Mouse (Mus musculus): ENCODE measurements around the gene Klf15. TPM values are rescaled to one million over a fixed set of nuclear protein-coding genes. Genes with fewer than 3 reads are reported as not detected.

The Klf15 gene
- polyA plus RNA-seq, 1 experiment from 2014 or later = 5.9 TPM

GRCm38 (mm10) chr6:90450179-90450578 lies 12.2 kb upstream of the Klf15 start:
- H3K9ac ChIP-seq = no peak overlapping the region
- H3K4me3 ChIP-seq = no peak overlapping the region
- no peaks in the 10 kb centered on the region for H3K9me3 ChIP-seq
- no peaks in the 10 kb centered on the region for H3K36me3 ChIP-seq
- no peak overlapping the region for H3K27ac ChIP-seq
- H3K4me1 ChIP-seq = peaks cover 3% of the 10 kb centered on the region; the same call in 1 of the 2 replicates
- no peak overlapping the region for H3K4me2 ChIP-seq
- H3K27me3 ChIP-seq = no peaks in the 10 kb centered on the region
- ATAC-seq (ENCODE audit: insufficient number of reproducible peaks, low FRiP score, low TSS enrichment, low read depth) = no peak
- WGBS = 25% methylated on average over 7 of the region's 7 CpGs

DNA sequence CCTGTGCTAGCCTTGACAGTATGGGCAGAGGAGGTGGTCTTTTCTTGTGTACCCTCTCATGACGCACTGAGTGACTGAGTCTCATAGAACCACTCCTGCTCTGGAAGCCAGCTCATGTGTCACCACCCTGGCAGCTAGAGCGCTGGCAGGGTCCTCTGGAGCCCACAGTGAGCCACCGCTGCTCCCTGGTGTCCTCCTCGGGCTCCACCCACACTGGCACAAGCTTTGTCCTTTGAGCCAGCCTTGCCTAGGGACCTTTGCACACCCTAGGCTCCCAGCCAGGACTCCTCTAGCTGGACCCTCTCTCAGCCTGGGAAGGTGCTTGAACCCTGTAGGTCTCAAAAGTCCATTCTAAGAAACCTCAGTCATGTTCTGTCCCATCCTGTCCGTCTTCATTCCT lies 11.7 kb upstream of the Klf15 start:
- WGBS = 72% methylated on average over 5 of the region's 5 CpGs
- Histone ChIP-seq H3K9ac (no peak overlapping the region), H3K4me2 (no peak overlapping the region), H3K27ac (no peak overlapping the region), H3K27me3 (no peaks in the 10 kb centered on the region), H3K36me3 (no peaks in the 10 kb centered on the region), H3K4me1 (peaks cover 3% of the 10 kb centered on the region; the same call in 1 of the 2 replicates), H3K4me3 (no peak overlapping the region), H3K9me3 (no peaks in the 10 kb centered on the region)
- no peak for ATAC-seq (ENCODE audit: insufficient number of reproducible peaks, low FRiP score, low TSS enrichment, low read depth)

DNA sequence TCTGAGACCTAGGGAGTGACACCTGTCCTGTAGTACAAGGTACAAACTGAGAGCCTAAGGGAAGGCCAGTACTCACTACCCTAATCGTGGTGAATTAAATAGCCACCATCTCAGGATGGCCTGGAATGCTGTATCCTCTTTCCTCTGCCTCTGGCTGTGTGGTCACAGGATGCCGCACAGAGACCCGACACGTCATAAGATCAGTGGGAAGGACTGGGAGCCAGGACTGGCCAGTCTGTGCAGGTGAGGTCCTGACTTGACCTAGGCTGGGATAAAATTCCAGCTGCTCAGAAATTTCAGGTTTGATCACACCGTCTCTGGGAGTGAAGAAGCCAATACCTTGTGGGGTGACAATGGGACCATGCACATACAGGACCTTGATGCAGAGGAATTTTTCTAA lies 10.9 kb upstream of the Klf15 start:
- Histone ChIP-seq H3K9me3 (no peaks in the 10 kb centered on the region), H3K36me3 (no peaks in the 10 kb centered on the region), H3K4me3 (no peak overlapping the region), H3K9ac (no peak overlapping the region), H3K4me1 (peaks cover 3% of the 10 kb centered on the region; the same call in 1 of the 2 replicates), H3K4me2 (no peak overlapping the region), H3K27ac (no peak overlapping the region), H3K27me3 (no peaks in the 10 kb centered on the region)
- WGBS = 87% methylated on average over 5 of the region's 5 CpGs
- no peak for ATAC-seq (ENCODE audit: insufficient number of reproducible peaks, low FRiP score, low TSS enrichment, low read depth)

GRCm38 (mm10) chr6:90452603-90453002 lies 9.8 kb upstream of the Klf15 start:
- H3K9ac ChIP-seq = no peak overlapping the region
- no peak for ATAC-seq (ENCODE audit: insufficient number of reproducible peaks, low FRiP score, low TSS enrichment, low read depth)

DNA sequence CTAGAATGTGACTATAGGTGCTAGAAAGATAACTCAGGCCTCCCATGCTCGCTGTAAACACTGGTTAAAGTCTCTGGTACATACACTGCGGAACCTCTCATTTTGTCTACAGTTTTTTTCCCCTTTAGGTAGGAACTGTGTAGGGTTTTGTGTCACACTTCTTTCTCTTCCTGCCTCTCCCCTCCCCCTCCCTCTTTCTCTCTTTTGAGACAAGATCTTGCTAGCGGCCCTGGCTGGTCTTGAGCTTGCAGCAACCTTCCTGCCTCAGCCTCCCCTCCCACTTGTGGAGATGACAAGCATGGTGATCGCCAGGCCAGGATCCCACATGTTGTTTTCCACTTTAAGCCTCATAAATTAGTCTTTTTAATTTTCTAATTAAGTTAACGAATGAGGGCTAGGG lies 8.6 kb upstream of the Klf15 start:
- Histone ChIP-seq H3K9me3 (no peaks in the 10 kb centered on the region), H3K4me3 (no peak overlapping the region), H3K4me1 (peaks cover 3% of the 10 kb centered on the region; the same call in 1 of the 2 replicates), H3K27me3 (no peaks in the 10 kb centered on the region), H3K4me2 (no peak overlapping the region), H3K27ac (no peak overlapping the region), H3K9ac (no peak overlapping the region), H3K36me3 (no peaks in the 10 kb centered on the region)
- ATAC-seq (ENCODE audit: insufficient number of reproducible peaks, low FRiP score, low TSS enrichment, low read depth) = no peak
- 80% methylated on average over 5 of the region's 5 CpGs for WGBS

More at GRCm38 (mm10) chr6:90452603-90453002, 9.8 kb upstream of the Klf15 start:
- H3K4me3 ChIP-seq = no peak overlapping the region
- no peaks in the 10 kb centered on the region for H3K9me3 ChIP-seq
- no peak overlapping the region for H3K27ac ChIP-seq
- no peaks in the 10 kb centered on the region for H3K27me3 ChIP-seq
- H3K4me2 ChIP-seq = no peak overlapping the region
- peaks cover 3% of the 10 kb centered on the region; the same call in 1 of the 2 replicates for H3K4me1 ChIP-seq
- H3K36me3 ChIP-seq = no peaks in the 10 kb centered on the region

DNA sequence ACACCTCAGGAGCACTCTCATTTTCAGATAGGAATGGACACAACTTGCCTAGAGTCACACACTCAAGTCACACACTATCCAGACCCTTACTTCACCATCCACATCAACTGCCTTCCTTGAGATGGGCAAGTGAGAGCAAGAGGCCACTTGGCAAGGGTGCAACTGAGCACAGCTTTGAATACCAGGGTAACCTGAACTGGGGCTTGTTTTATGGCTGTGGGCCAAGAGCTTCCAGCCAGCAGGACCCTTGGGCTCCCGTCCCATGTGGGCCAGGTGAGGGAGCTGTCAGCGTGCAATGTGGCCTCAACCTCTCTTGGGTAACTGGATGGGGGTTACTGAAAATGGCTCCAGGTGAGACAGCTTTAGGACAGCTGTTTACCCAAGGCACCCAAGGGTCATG lies 5.0 kb upstream of the Klf15 start:
- Histone ChIP-seq H3K9me3 (no peaks in the 10 kb centered on the region), H3K9ac (no peak overlapping the region), H3K36me3 (no peaks in the 10 kb centered on the region), H3K4me2 (no peak overlapping the region), H3K4me1 (peaks cover 7% of the 10 kb centered on the region; the same call in 1 of the 2 replicates), H3K27me3 (peaks cover 17% of the 10 kb centered on the region), H3K4me3 (no peak overlapping the region), H3K27ac (no peak overlapping the region)
- WGBS = 51% methylated on average over 2 of the region's 2 CpGs
- ATAC-seq (ENCODE audit: insufficient number of reproducible peaks, low FRiP score, low TSS enrichment, low read depth) = no peak

DNA sequence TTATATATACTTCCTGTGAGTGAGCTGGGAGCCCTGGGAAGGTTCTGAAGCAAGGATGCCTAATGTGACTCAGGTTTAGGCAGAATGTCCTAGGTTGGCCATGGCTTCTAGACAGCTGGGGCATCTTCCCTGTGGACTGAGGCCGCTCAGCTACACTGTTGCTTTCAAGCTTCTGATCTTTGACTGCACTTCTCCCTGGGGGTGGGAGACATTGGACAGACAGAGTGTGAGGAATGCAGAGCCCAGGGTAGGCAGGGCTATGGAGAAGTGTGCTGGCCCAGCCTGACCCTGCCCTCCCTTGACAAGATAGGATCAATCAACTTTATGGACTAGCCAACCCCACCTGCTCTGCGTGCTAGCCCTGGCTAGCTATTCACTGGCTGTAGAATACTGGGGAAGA lies 1.2 kb upstream of the Klf15 start:
- H3K9me3 ChIP-seq = no peaks in the 10 kb centered on the region
- no peak overlapping the region for H3K4me2 ChIP-seq
- H3K27me3 ChIP-seq = peaks cover 29% of the 10 kb centered on the region
- 40% methylated on average over 2 of the region's 2 CpGs for WGBS
- H3K36me3 ChIP-seq = no peaks in the 10 kb centered on the region
- H3K27ac ChIP-seq = no peak overlapping the region
- no peak for ATAC-seq (ENCODE audit: insufficient number of reproducible peaks, low FRiP score, low TSS enrichment, low read depth)
- H3K4me3 ChIP-seq = no peak overlapping the region
- no peak overlapping the region for H3K9ac ChIP-seq
- peaks cover 23% of the 10 kb centered on the region for H3K4me1 ChIP-seq

- ATAC-seq (ENCODE audit: insufficient number of reproducible peaks, low FRiP score, low TSS enrichment, low read depth) = no peak
- WGBS = 20% methylated on average over 12 of the region's 12 CpGs
- no peak overlapping the region for H3K9ac ChIP-seq
- peaks cover 29% of the 10 kb centered on the region for H3K27me3 ChIP-seq
- H3K4me1 ChIP-seq = peaks cover 23% of the 10 kb centered on the region
- 0 out of 2 replicates have a peak, but pooled peaks cover 4% of the 10 kb centered on the region for H3K36me3 ChIP-seq
- no peak overlapping the region for H3K27ac ChIP-seq
- H3K4me3 ChIP-seq = peak overlapping the region; percentile 66
- peak overlapping the region; percentile 99 for H3K4me2 ChIP-seq
- no peaks in the 10 kb centered on the region for H3K9me3 ChIP-seq
Measured at GRCm38 (mm10) chr6:90461771-90462170, 605 bp upstream of the Klf15 start.

DNA sequence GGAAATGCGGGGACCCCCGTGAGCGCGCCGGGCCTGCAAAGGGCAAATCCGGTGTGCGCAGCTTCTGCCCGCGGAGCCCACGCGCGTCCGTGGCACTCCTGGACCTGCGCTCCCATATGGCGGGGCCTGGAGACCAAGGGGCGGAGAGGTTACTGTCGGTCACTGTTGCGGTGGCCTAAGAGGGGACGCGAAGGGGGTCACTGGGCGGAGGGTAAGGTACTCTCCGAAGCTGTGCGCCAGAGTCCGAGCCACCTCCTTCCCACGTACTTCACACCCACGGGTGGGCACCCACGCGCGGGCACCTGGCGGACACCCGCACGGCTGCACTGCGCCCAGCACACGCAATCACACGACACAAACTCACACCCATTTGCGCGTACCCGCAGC lies 458 bp downstream of the Klf15 start:
- H3K4me2 ChIP-seq = peak overlapping the region; percentile 99
- H3K27me3 ChIP-seq = peaks cover 29% of the 10 kb centered on the region
- no peak for ATAC-seq (ENCODE audit: insufficient number of reproducible peaks, low FRiP score, low TSS enrichment, low read depth)
- no peaks in the 10 kb centered on the region for H3K9me3 ChIP-seq
- H3K4me1 ChIP-seq = peaks cover 23% of the 10 kb centered on the region
- H3K4me3 ChIP-seq = peak overlapping the region; percentile 66
- WGBS = under 1% methylated on average over 38 of the region's 38 CpGs
- peak overlapping the region; percentile 42 for H3K9ac ChIP-seq
- H3K27ac ChIP-seq = no peak overlapping the region
- peaks cover 14% of the 10 kb centered on the region; the same call in 1 of the 2 replicates for H3K36me3 ChIP-seq

DNA sequence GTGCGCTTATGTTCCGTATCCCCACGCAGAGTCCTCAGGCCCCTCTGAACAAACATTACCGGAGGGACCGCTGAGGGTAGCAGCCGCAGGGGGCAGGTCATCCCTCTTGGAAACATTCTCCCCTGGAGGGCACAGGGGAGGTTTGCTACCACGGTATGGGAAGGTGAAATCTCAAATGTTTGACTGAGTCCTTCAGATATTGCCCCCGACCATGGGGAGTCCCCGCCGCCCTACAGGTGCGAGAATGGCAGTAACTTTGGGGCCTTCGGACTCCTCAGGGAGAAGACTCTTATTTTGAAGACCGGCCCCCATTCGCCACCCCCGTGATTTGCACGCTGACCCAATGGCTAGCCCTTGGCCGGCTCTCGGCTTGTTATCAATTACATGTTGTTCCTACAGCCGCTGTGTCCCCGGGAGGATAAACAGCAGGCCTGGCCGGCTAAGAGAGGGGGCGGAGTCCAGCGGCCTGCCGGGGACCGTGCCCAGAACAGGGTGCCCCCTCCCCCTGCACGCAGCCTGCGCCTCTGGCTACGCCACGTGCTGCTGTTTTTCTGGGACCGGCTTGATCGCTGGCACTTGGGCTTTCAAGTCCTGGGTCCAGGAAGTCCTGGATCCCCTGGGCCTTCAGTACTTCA lies 969 bp downstream of the Klf15 start:
- Histone ChIP-seq H3K27ac (no peak overlapping the region), H3K4me1 (peaks cover 23% of the 10 kb centered on the region), H3K9ac (no peak overlapping the region), H3K9me3 (no peaks in the 10 kb centered on the region), H3K4me3 (peak overlapping the region; percentile 66), H3K27me3 (peaks cover 29% of the 10 kb centered on the region), H3K36me3 (peaks cover 16% of the 10 kb centered on the region; the same call in 1 of the 2 replicates), H3K4me2 (peak overlapping the region; percentile 99)
- ATAC-seq (ENCODE audit: insufficient number of reproducible peaks, low FRiP score, low TSS enrichment, low read depth) = peak; percentile 77
- under 1% methylated on average over 31 of the region's 31 CpGs for WGBS

- WGBS = 30% methylated on average over 7 of the region's 7 CpGs
- Histone ChIP-seq H3K9ac (no peak overlapping the region), H3K9me3 (no peaks in the 10 kb centered on the region), H3K27ac (no peak overlapping the region), H3K27me3 (peaks cover 29% of the 10 kb centered on the region), H3K4me2 (peak overlapping the region; percentile 99), H3K4me3 (peak overlapping the region; percentile 66), H3K4me1 (peaks cover 23% of the 10 kb centered on the region), H3K36me3 (peaks cover 16% of the 10 kb centered on the region; the same call in 1 of the 2 replicates)
- ATAC-seq (ENCODE audit: insufficient number of reproducible peaks, low FRiP score, low TSS enrichment, low read depth) = no peak
Measured at GRCm38 (mm10) chr6:90463890-90464421, 1.6 kb downstream of the Klf15 start.

- Histone ChIP-seq H3K4me3 (no peak overlapping the region), H3K36me3 (peaks cover 16% of the 10 kb centered on the region; the same call in 1 of the 2 replicates), H3K4me1 (peaks cover 23% of the 10 kb centered on the region), H3K9me3 (no peaks in the 10 kb centered on the region), H3K27me3 (peaks cover 29% of the 10 kb centered on the region), H3K27ac (no peak overlapping the region), H3K9ac (no peak overlapping the region), H3K4me2 (no peak overlapping the region)
- WGBS = 91% methylated on average over 11 of the region's 11 CpGs
- ATAC-seq (ENCODE audit: insufficient number of reproducible peaks, low FRiP score, low TSS enrichment, low read depth) = no peak
Measured at GRCm38 (mm10) chr6:90465028-90465640, 2.8 kb downstream of the Klf15 start.

Measured in limb, embryonic 15.5 days (tissue).